Mouse (Mus musculus) MEL (cell line): Measurements from ENCODE around the gene Inpp5e. TPM values are rescaled to one million over a fixed set of nuclear protein-coding genes. Genes with fewer than 3 reads are reported as not detected.
A peak's percentile ranks its signal among the peaks of the same experiment; 100 is the strongest.

Source experiments
- DNase-seq: peaks from one replicate; pipeline ENCODE4 v3.0.0; 2011; ENCODE audit warnings: low read depth, low spot score
- H3K27ac ChIP-seq: 2 replicates; pipeline ENCODE4 v1.5.1; 2012; ENCODE audit warnings: low read depth, mild to moderate bottlenecking, control low read depth, low read length, moderate library complexity; ENCODE audit not compliant: control insufficient read depth
- H3K27me3 ChIP-seq, 2 experiments: fragments of 150-350 bp in 1 of 2; sonication (generic) in 1 of 2; 2 replicates each; pipeline ENCODE4 v1.6.1; 2012; ENCODE audit warnings: low read length in 2 of 2, mild to moderate bottlenecking in 2 of 2, improper control_type of control experiment in 1 of 2, moderate library complexity in 1 of 2; ENCODE audit not compliant: insufficient read depth in 2 of 2, control insufficient read depth in 1 of 2
- H3K36me3 ChIP-seq, 2 experiments: 2 replicates each; pipeline ENCODE4 v1.6.1; 2012 to 2014; ENCODE audit warnings: low read length in 2 of 2, improper control_type of control experiment in 1 of 2, inconsistent platforms in 1 of 2, mild to moderate bottlenecking in 1 of 2; ENCODE audit not compliant: insufficient read depth in 2 of 2, control insufficient read depth in 1 of 2
- H3K4me1 ChIP-seq, 2 experiments: fragments of 150-350 bp in 1 of 2; sonication (generic) in 1 of 2; 2 replicates each; pipeline ENCODE4 v1.6.1; 2012; ENCODE audit warnings: low read length in 2 of 2, improper control_type of control experiment in 1 of 2, mild to moderate bottlenecking in 1 of 2; ENCODE audit not compliant: insufficient read depth in 2 of 2, control insufficient read depth in 1 of 2
- H3K4me3 ChIP-seq, 2 experiments: fragments of 150-350 bp in 1 of 2; sonication (generic) in 1 of 2; 2 replicates each; pipeline ENCODE4 v1.5.1; 2012; ENCODE audit warnings: low read depth in 2 of 2, low read length in 2 of 2, mild to moderate bottlenecking in 2 of 2, moderate library complexity in 2 of 2, control low read depth in 1 of 2, improper control_type of control experiment in 1 of 2; ENCODE audit not compliant: control insufficient read depth in 1 of 2, insufficient read depth in 1 of 2
- H3K79me2 ChIP-seq: 2 replicates; pipeline ENCODE4 v1.6.1; 2012; ENCODE audit warnings: mild to moderate bottlenecking, low read length, moderate library complexity; ENCODE audit not compliant: control insufficient read depth, poor library complexity, insufficient read depth
- H3K9ac ChIP-seq: 2 replicates; pipeline ENCODE4 v1.6.1; 2012; ENCODE audit warnings: low read depth, mild to moderate bottlenecking, control low read depth, low read length, moderate library complexity; ENCODE audit not compliant: control insufficient read depth, poor library complexity, severe bottlenecking
- H3K9me3 ChIP-seq: fragments of 150-350 bp; sonication (generic); replicated peaks from 2 replicates; pipeline ENCODE4 v1.6.1; 2012; ENCODE audit warnings: mild to moderate bottlenecking, low read length, improper control_type of control experiment, moderate library complexity; ENCODE audit not compliant: insufficient read depth
- BHLHE40 ChIP-seq: IDR thresholded peaks from 2 replicates; pipeline ENCODE4 v1.6.1; 2012; ENCODE audit warnings: low read depth, mild to moderate bottlenecking, inconsistent platforms, low read length, improper control_type of control experiment, borderline replicate concordance
- CHD1 ChIP-seq: IDR thresholded peaks from 2 replicates; pipeline ENCODE4 v1.6.1; 2012; ENCODE audit warnings: low read depth, mild to moderate bottlenecking, inconsistent platforms, low read length, improper control_type of control experiment
- CHD2 ChIP-seq: IDR thresholded peaks from 2 replicates; pipeline ENCODE4 v1.6.1; 2011; ENCODE audit warnings: low read length, improper control_type of control experiment
- CTCF ChIP-seq, 3 experiments: IDR thresholded peaks in 2 of 3; conservative IDR thresholded peaks in 1 of 3; 2 replicates each; pipeline ENCODE4 v1.5.1; 2011 to 2012; ENCODE audit warnings: low read length in 3 of 3, low read depth in 2 of 3, mild to moderate bottlenecking in 2 of 3, improper control_type of control experiment in 1 of 3, inconsistent platforms in 1 of 3, mixed read lengths in 1 of 3, moderate library complexity in 1 of 3; ENCODE audit not compliant: control insufficient read depth in 1 of 3, insufficient read depth in 1 of 3, poor library complexity in 1 of 3, severe bottlenecking in 1 of 3
- E2F4 ChIP-seq: IDR thresholded peaks from 2 replicates; pipeline ENCODE4 v1.6.1; 2011; ENCODE audit warnings: low read depth, low read length, improper control_type of control experiment, borderline replicate concordance
- ELF1 ChIP-seq: IDR thresholded peaks from 2 replicates; pipeline ENCODE4 v1.6.1; 2014; ENCODE audit warnings: low read depth, mild to moderate bottlenecking, inconsistent platforms, low read length, improper control_type of control experiment, moderate library complexity
- EP300 ChIP-seq, 2 experiments: IDR thresholded peaks; 2 replicates each; pipeline ENCODE4 v1.6.1; 2011; ENCODE audit warnings: improper control_type of control experiment in 2 of 2, low read length in 2 of 2, low read depth in 1 of 2, mild to moderate bottlenecking in 1 of 2
- ETS1 ChIP-seq: IDR thresholded peaks from 2 replicates; pipeline ENCODE4 v1.6.1; 2012; ENCODE audit warnings: low read depth, mild to moderate bottlenecking, inconsistent platforms, low read length, improper control_type of control experiment, moderate library complexity
- GABPA ChIP-seq: IDR thresholded peaks from 2 replicates; pipeline ENCODE4 v1.6.1; 2012; ENCODE audit warnings: low read depth, mild to moderate bottlenecking, inconsistent platforms, low read length, improper control_type of control experiment, moderate library complexity
- GATA1 ChIP-seq: IDR thresholded peaks from 2 replicates; pipeline ENCODE4 v1.6.1; 2011; ENCODE audit warnings: low read depth, low read length, improper control_type of control experiment
- HCFC1 ChIP-seq: IDR thresholded peaks from 2 replicates; pipeline ENCODE4 v1.6.1; 2012; ENCODE audit warnings: low read depth, mild to moderate bottlenecking, inconsistent platforms, low read length, improper control_type of control experiment, moderate library complexity
- JUND ChIP-seq: IDR thresholded peaks from 2 replicates; pipeline ENCODE4 v1.6.1; 2011; ENCODE audit warnings: low read depth, mild to moderate bottlenecking, improper control_type of control experiment, low read length
- KAT2A ChIP-seq: conservative IDR thresholded peaks from 2 replicates; pipeline ENCODE4 v1.6.1; 2012; ENCODE audit warnings: low read depth, low read length, improper control_type of control experiment, inconsistent platforms
- MAFK ChIP-seq: IDR thresholded peaks from 2 replicates; pipeline ENCODE4 v1.6.1; 2011; ENCODE audit warnings: low read depth, mild to moderate bottlenecking, low read length, improper control_type of control experiment, borderline replicate concordance
- MAX ChIP-seq: IDR thresholded peaks from 2 replicates; pipeline ENCODE4 v1.6.1; 2011; ENCODE audit warnings: low read length, improper control_type of control experiment
- MAZ ChIP-seq: IDR thresholded peaks from 2 replicates; pipeline ENCODE4 v1.6.1; 2012; ENCODE audit warnings: low read depth, mild to moderate bottlenecking, inconsistent platforms, low read length, improper control_type of control experiment
- MEF2A ChIP-seq: IDR thresholded peaks from 2 replicates; pipeline ENCODE4 v1.6.1; 2014; ENCODE audit warnings: low read depth, mild to moderate bottlenecking, inconsistent platforms, low read length, improper control_type of control experiment; ENCODE audit not compliant: poor library complexity, insufficient replicate concordance, severe bottlenecking; ENCODE audit errors: extremely low read depth
- MXI1 ChIP-seq: IDR thresholded peaks from 2 replicates; pipeline ENCODE4 v1.6.1; 2011; ENCODE audit warnings: mild to moderate bottlenecking, low read depth, low read length, improper control_type of control experiment
- MYB ChIP-seq: IDR thresholded peaks from 2 replicates; pipeline ENCODE4 v1.6.1; 2011; ENCODE audit warnings: mild to moderate bottlenecking, low read depth, low read length, improper control_type of control experiment
- MYC ChIP-seq: IDR thresholded peaks from 2 replicates; pipeline ENCODE4 v1.6.1; 2011; ENCODE audit warnings: low read depth, mild to moderate bottlenecking, low read length, improper control_type of control experiment, moderate library complexity
- NELFE ChIP-seq: IDR thresholded peaks from 2 replicates; pipeline ENCODE4 v1.6.1; 2011; ENCODE audit warnings: low read depth, low read length, improper control_type of control experiment
- NRF1 ChIP-seq: IDR thresholded peaks from 2 replicates; pipeline ENCODE4 v1.6.1; 2014; ENCODE audit warnings: low read depth, mild to moderate bottlenecking, inconsistent platforms, low read length, improper control_type of control experiment, moderate library complexity; ENCODE audit not compliant: poor library complexity, insufficient read depth, severe bottlenecking
- POLR2A ChIP-seq, 2 experiments: IDR thresholded peaks; 2 replicates each; pipeline ENCODE4 v1.6.1; 2011 to 2012; ENCODE audit warnings: low read length in 2 of 2, mild to moderate bottlenecking in 2 of 2, control low read depth in 1 of 2, improper control_type of control experiment in 1 of 2, low read depth in 1 of 2, moderate library complexity in 1 of 2; ENCODE audit not compliant: control insufficient read depth in 1 of 2, insufficient read depth in 1 of 2, poor library complexity in 1 of 2
- POLR2AphosphoS2 ChIP-seq: IDR thresholded peaks from 2 replicates; pipeline ENCODE4 v1.6.1; 2011; ENCODE audit warnings: low read length, improper control_type of control experiment
- POLR2AphosphoS5 ChIP-seq: IDR thresholded peaks from 2 replicates; pipeline ENCODE4 v1.6.1; 2012; ENCODE audit warnings: low read depth, borderline replicate concordance, mild to moderate bottlenecking, inconsistent platforms, low read length, moderate library complexity, mixed read lengths
- RAD21 ChIP-seq: IDR thresholded peaks from 2 replicates; pipeline ENCODE4 v1.6.1; 2011; ENCODE audit warnings: mild to moderate bottlenecking, low read depth, low read length, improper control_type of control experiment
- RCOR1 ChIP-seq: IDR thresholded peaks from 2 replicates; pipeline ENCODE4 v1.6.1; 2012; ENCODE audit warnings: low read depth, mild to moderate bottlenecking, inconsistent platforms, low read length, improper control_type of control experiment
- SIN3A ChIP-seq: IDR thresholded peaks from 2 replicates; pipeline ENCODE4 v1.6.1; 2012; ENCODE audit warnings: low read length, improper control_type of control experiment, inconsistent platforms
- SMC3 ChIP-seq: IDR thresholded peaks from 2 replicates; pipeline ENCODE4 v1.6.1; 2011; ENCODE audit warnings: low read depth, low read length, improper control_type of control experiment
- TAL1 ChIP-seq: IDR thresholded peaks from 2 replicates; pipeline ENCODE4 v1.6.1; 2012; ENCODE audit warnings: mild to moderate bottlenecking, inconsistent platforms, low read length, moderate library complexity, mixed read lengths
- TBP ChIP-seq: IDR thresholded peaks from 2 replicates; pipeline ENCODE4 v1.8.0; 2011; ENCODE audit warnings: low read depth, low read length, improper control_type of control experiment
- TCF12 ChIP-seq: IDR thresholded peaks from 2 replicates; pipeline ENCODE4 v1.6.1; 2014; ENCODE audit warnings: low read depth, mild to moderate bottlenecking, inconsistent platforms, low read length, improper control_type of control experiment, moderate library complexity
- USF1 ChIP-seq: IDR thresholded peaks from 2 replicates; pipeline ENCODE4 v1.6.1; 2014; ENCODE audit warnings: low read depth, mild to moderate bottlenecking, inconsistent platforms, low read length, improper control_type of control experiment, moderate library complexity
- USF2 ChIP-seq, 2 experiments: IDR thresholded peaks; 2 replicates each; pipeline ENCODE4 v1.6.1; 2011 to 2012; ENCODE audit warnings: improper control_type of control experiment in 2 of 2, low read length in 2 of 2, borderline replicate concordance in 1 of 2, inconsistent platforms in 1 of 2, low read depth in 1 of 2, mild to moderate bottlenecking in 1 of 2; ENCODE audit not compliant: insufficient read depth in 1 of 2
- ZKSCAN1 ChIP-seq: IDR thresholded peaks from 2 replicates; pipeline ENCODE4 v1.6.1; 2012; ENCODE audit warnings: low read depth, mild to moderate bottlenecking, inconsistent platforms, low read length, improper control_type of control experiment, moderate library complexity
- ZMIZ1 ChIP-seq: IDR thresholded peaks from 2 replicates; pipeline ENCODE4 v1.6.1; 2012; ENCODE audit warnings: low read depth, mild to moderate bottlenecking, inconsistent platforms, low read length, improper control_type of control experiment, moderate library complexity
- ZNF384 ChIP-seq: IDR thresholded peaks from 2 replicates; pipeline ENCODE4 v1.6.1; 2012; ENCODE audit warnings: low read depth, mild to moderate bottlenecking, inconsistent platforms, low read length, improper control_type of control experiment
- polyA plus RNA-seq, 2 experiments: library from polyadenylated mRNA; stranded (reverse) in 1 of 2; unstranded in 1 of 2; fragments of >175 nt in 1 of 2; fragments of >200 nt in 1 of 2; gene quantifications; 2 replicates each; pipeline versions ENCODE4 v1.2.1 to v1.2.4; 2012; ENCODE audit warnings: low replicate concordance in 2 of 2, low read depth in 1 of 2; ENCODE audit not compliant: insufficient read length in 2 of 2, insufficient read depth in 1 of 2, missing spikeins in 1 of 2
- total RNA-seq: library from RNA; depleted of rRNA; stranded (reverse); fragments of 300-350 nt; gene quantifications from 2 replicates; pipeline ENCODE4 v1.2.3, GENCODE M21; 2012

Inpp5e gene
- total and polyA plus RNA-seq, 3 experiments: 11.2 to 17.5 TPM; not detected in 1

DNA sequence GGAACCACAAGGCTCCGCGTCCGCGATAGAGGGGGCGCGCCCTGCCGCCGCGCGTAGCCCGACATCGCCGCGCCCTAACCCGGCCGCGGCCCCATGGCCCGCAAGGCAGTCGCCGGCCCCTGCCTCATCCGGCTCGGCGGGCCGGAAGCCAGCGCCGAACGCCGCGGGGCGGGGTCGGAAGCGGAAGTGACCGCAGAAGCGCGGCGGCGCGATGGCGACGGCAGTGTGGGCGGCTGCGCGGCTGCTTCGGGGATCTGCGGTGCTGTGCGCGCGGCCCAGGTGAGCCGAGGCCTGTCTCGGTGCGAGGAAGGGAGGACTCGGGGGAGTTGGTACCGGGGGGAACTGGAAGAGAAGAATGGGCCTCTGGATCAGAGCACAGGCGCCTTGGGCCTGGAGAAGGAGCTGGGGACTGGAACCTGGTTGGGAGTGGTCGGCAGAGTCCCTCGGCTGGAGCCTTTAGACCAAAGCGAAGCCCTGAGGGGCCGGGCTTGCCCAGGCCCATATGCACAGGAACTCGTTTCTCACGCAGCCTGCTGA is 19.8 kb downstream of the Inpp5e start, which contains the start of the genes Entr1 and Pmpca:
TSS of gene Entr1 (minus strand) at position 163 of the 537 bp plus-strand sequence.
TSS of gene Pmpca (plus strand) at position 186 of the 537 bp plus-strand sequence.
- peak within 1 kb of the TSS; percentile 34; the same call in 1 of the 2 replicates for H3K27ac ChIP-seq
- H3K4me3 ChIP-seq: peak within 1 kb of the TSS; percentile 75 to 93
- H3K79me2 ChIP-seq: peaks cover 31% of the 10 kb centered on the region
- no peaks in the 10 kb centered on the region for H3K27me3 ChIP-seq
- peak within 1 kb of the TSS; percentile 85 for H3K9ac ChIP-seq
- peaks cover 0 to 11% of the 10 kb centered on the region in 2 experiments; a peak in 3 of 4 replicates for H3K4me1 ChIP-seq
- no peaks in the 10 kb centered on the region for H3K9me3 ChIP-seq
- peaks cover 7 to 12% of the 10 kb centered on the region in 2 experiments for H3K36me3 ChIP-seq
- DNase-seq: peak; percentile 87
- peak; percentile 82 for TF ChIP-seq SIN3A
- TF ChIP-seq CHD1: no peak
- TF ChIP-seq MYB: no peak
- peak; percentile 94 to 97 for TF ChIP-seq POLR2A (IDR thresholded peaks at IDR 0.05; ENCODE audit: control insufficient read depth in 1 of 2, insufficient read depth in 1 of 2, low read depth in 1 of 2, low read length in 2 of 2, poor library complexity in 1 of 2)
- TF ChIP-seq MXI1: peak; percentile 84
- no peak for TF ChIP-seq JUND
- 0 out of 2 replicates have a peak, but pooled peaks have one; percentile 17 for TF ChIP-seq ETS1
- no peak; the same call in 1 of the 2 replicates for TF ChIP-seq MAX
- no peak for TF ChIP-seq TAL1
- peak; percentile 59; the same call in 1 of the 2 replicates for TF ChIP-seq MAZ
- TF ChIP-seq NELFE: peak; percentile 96
- TF ChIP-seq KAT2A: no peak; the same call in 1 of the 2 replicates
- TF ChIP-seq TCF12: peak; percentile 66
- peak; percentile 57; the same call in 1 of the 2 replicates for TF ChIP-seq ZMIZ1
- 0 out of 2 replicates have a peak, but pooled peaks have one; percentile 13 for TF ChIP-seq TBP
- no peak for TF ChIP-seq POLR2AphosphoS5
- no peak for TF ChIP-seq MAFK
- TF ChIP-seq BHLHE40: no peak
- no peak for TF ChIP-seq ZNF384
- no peak for TF ChIP-seq USF1
- TF ChIP-seq NRF1: peak; percentile 72
- 0 out of 2 replicates have a peak, but pooled peaks have one; percentile 17 for TF ChIP-seq MEF2A
- TF ChIP-seq EP300 (IDR thresholded peaks at IDR 0.05; ENCODE audit: low read depth in 1 of 2, low read length in 2 of 2): no peak
- peak; percentile 90 for TF ChIP-seq POLR2AphosphoS2
- peak; percentile 87 for TF ChIP-seq ELF1
- no peak for TF ChIP-seq CTCF (IDR thresholded peaks at IDR 0.05 in 2 of 3, conservative IDR thresholded peaks at IDR 0.05 in 1 of 3; ENCODE audit: control insufficient read depth in 1 of 3, insufficient read depth in 1 of 3, low read depth in 2 of 3, low read length in 3 of 3, poor library complexity in 1 of 3, severe bottlenecking in 1 of 3)
- no peak for TF ChIP-seq SMC3
- no peak for TF ChIP-seq GATA1
- TF ChIP-seq USF2 (IDR thresholded peaks at IDR 0.05; ENCODE audit: borderline replicate concordance in 1 of 2, insufficient read depth in 1 of 2, low read depth in 1 of 2, low read length in 2 of 2): no peak
- TF ChIP-seq ZKSCAN1: no peak
- 0 out of 2 replicates have a peak, but pooled peaks have one; percentile 14 for TF ChIP-seq MYC
- TF ChIP-seq CHD2: no peak
- no peak for TF ChIP-seq RCOR1
- no peak for TF ChIP-seq GABPA
- TF ChIP-seq RAD21: no peak
- TF ChIP-seq E2F4: no peak
- TF ChIP-seq HCFC1: peak; percentile 87
